Mouse (Mus musculus) spleen, postnatal 36 days (tissue): ENCODE results near the gene Trap1.
"Not testable (repeated sequence)": the region's sequence is repeated elsewhere in the genome, so short reads cannot be mapped to it uniquely, and the experiment has no call there.

ENCODE experiments used
- DNase-seq, 2 experiments: peaks; one replicate each; pipeline ENCODE4 v3.0.0; 2022; ENCODE audit warnings: low spot score in 2 of 2, mixed read lengths in 1 of 2

Trap1 gene

GRCm38 (mm10) chr16:4035575-4035974 is 42.1 kb downstream of the Trap1 start:
- no peak for DNase-seq

GRCm38 (mm10) chr16:4034476-4034875 is 43.2 kb downstream of the Trap1 start:
- no peak for DNase-seq

GRCm38 (mm10) chr16:4033971-4034370 is 43.7 kb downstream of the Trap1 start:
- no peak for DNase-seq

- no peak for DNase-seq
Observed at GRCm38 (mm10) chr16:4032341-4032748, 45.3 kb downstream of the Trap1 start.

- no peak for DNase-seq
Observed at GRCm38 (mm10) chr16:4031441-4032274, 46.0 kb downstream of the Trap1 start.

GRCm38 (mm10) chr16:4030501-4030900 is 47.1 kb downstream of the Trap1 start:
- DNase-seq, result no peak

GRCm38 (mm10) chr16:4029371-4029841 is 48.2 kb downstream of the Trap1 start:
- peak in 1 of 2 experiments; percentile 27 for DNase-seq

- no peak for DNase-seq
Observed at GRCm38 (mm10) chr16:4027211-4027610, 50.4 kb downstream of the Trap1 start.

GRCm38 (mm10) chr16:4026672-4027071 is 51.0 kb downstream of the Trap1 start:
- no peak for DNase-seq

GRCm38 (mm10) chr16:4022719-4023118 is 54.9 kb downstream of the Trap1 start:
- no peak for DNase-seq

- no peak for DNase-seq
Observed at GRCm38 (mm10) chr16:4021241-4021640, 56.4 kb downstream of the Trap1 start.

GRCm38 (mm10) chr16:4017466-4017865 is 60.2 kb downstream of the Trap1 start:
- not testable (repeated sequence) for DNase-seq

- not testable (repeated sequence) for DNase-seq
Observed at GRCm38 (mm10) chr16:4016786-4017185, 60.8 kb downstream of the Trap1 start.

- no peak for DNase-seq
Observed at GRCm38 (mm10) chr16:4014040-4014668, 63.5 kb downstream of the Trap1 start.

- no peak for DNase-seq
Observed at GRCm38 (mm10) chr16:4012882-4013570, 64.6 kb downstream of the Trap1 start.

- DNase-seq, result peak; percentile 95
Observed at GRCm38 (mm10) chr16:4003489-4004398, 73.9 kb downstream of the Trap1 start, which contains the start of gene Slx4. Gene Slx4, minus strand, starts transcription at chr16:4003770.
